Mouse (Mus musculus) myocyte (in vitro differentiated cells): ENCODE measurements at regions not wholly inside any gene's neighbourhood (a gene's known extent, or its start where the extent isn't known, plus 50 kb on each side); places are given as distances from the start of the nearest gene placed in this dataset.

ENCODE experiments used
- CEBPB ChIP-seq: IDR thresholded peaks from 2 replicates; pipeline ENCODE4 v1.6.1; 2011; ENCODE audit warnings: mild to moderate bottlenecking, moderate library complexity; ENCODE audit not compliant: poor library complexity, insufficient read depth, severe bottlenecking
- MAX ChIP-seq: IDR thresholded peaks from one replicate; pipeline ENCODE4 v1.6.1; 2011; ENCODE audit warnings: low read depth, mild to moderate bottlenecking, control low read depth
- MYOG ChIP-seq, 3 experiments: IDR thresholded peaks; one replicate each; pipeline ENCODE4 v1.6.1; 2011; ENCODE audit warnings: control low read depth in 2 of 3, low read depth in 2 of 3, mild to moderate bottlenecking in 2 of 3; ENCODE audit not compliant: insufficient read length in 2 of 3, control insufficient read depth in 1 of 3, insufficient read depth in 1 of 3
- POLR2A ChIP-seq: IDR thresholded peaks from one replicate; pipeline ENCODE4 v1.6.1; 2011; ENCODE audit warnings: low read depth, mild to moderate bottlenecking, control low read depth, moderate library complexity; ENCODE audit not compliant: insufficient read length
- POLR2AphosphoS2 ChIP-seq: IDR thresholded peaks from one replicate; pipeline ENCODE4 v1.6.1; 2011; ENCODE audit warnings: low read depth, control low read depth; ENCODE audit not compliant: insufficient read length
- SRF ChIP-seq: IDR thresholded peaks from one replicate; pipeline ENCODE4 v1.6.1; 2011; ENCODE audit warnings: low read depth; ENCODE audit not compliant: control insufficient read depth, insufficient read length
- TCF12 ChIP-seq: IDR thresholded peaks from one replicate; pipeline ENCODE4 v1.6.1; 2011; ENCODE audit warnings: mild to moderate bottlenecking, control low read depth; ENCODE audit not compliant: poor library complexity, insufficient read depth, severe bottlenecking
- USF1 ChIP-seq: IDR thresholded peaks from one replicate; pipeline ENCODE4 v1.6.1; 2011; ENCODE audit warnings: low read depth, mild to moderate bottlenecking, control low read depth, moderate library complexity

GRCm38 (mm10) chr2:33996331-33996730 is 108.6 kb upstream of the Mvb12b start:
- no peak for TF ChIP-seq TCF12
- no peak for TF ChIP-seq POLR2A
- TF ChIP-seq MYOG (IDR thresholded peaks at IDR 0.05; ENCODE audit: control insufficient read depth in 1 of 3, insufficient read depth in 1 of 3, insufficient read length in 2 of 3, low read depth in 2 of 3), result no peak
- no peak for TF ChIP-seq SRF
- no peak for TF ChIP-seq USF1
- no peak for TF ChIP-seq MAX
- TF ChIP-seq CEBPB, result no peak
- no peak for TF ChIP-seq POLR2AphosphoS2
